Mouse (Mus musculus) kidney, embryonic 16.5 days (tissue): ENCODE data around the gene Ezr. TPM values are rescaled to one million over a fixed set of nuclear protein-coding genes. Genes with fewer than 3 reads are reported as not detected.

Experiments
- ATAC-seq: fragments of 200-750 bp; cut with Nextera tagmentation; 2 replicates; pipeline ENCODE4 v1.8.0; 2017; ENCODE audit warnings: moderate TSS enrichment; ENCODE audit not compliant: low FRiP score, low TSS enrichment
- H3K27ac ChIP-seq: fragments of 300-500 bp; sonication (generic); 2 replicates; pipeline ENCODE4 v1.5.1; 2014; ENCODE audit warnings: low read length
- H3K27me3 ChIP-seq: fragments of 300-500 bp; sonication (generic); 2 replicates; pipeline ENCODE4 v1.6.1; 2014; ENCODE audit warnings: low read length, control low read depth, mixed read lengths; ENCODE audit not compliant: insufficient read depth
- H3K36me3 ChIP-seq: fragments of 300-500 bp; sonication (generic); 2 replicates; pipeline ENCODE4 v1.6.1; 2014; ENCODE audit warnings: low read length, control low read depth, mixed read lengths; ENCODE audit not compliant: insufficient read depth
- H3K4me1 ChIP-seq: fragments of 300-500 bp; sonication (generic); 2 replicates; pipeline ENCODE4 v1.6.1; 2014; ENCODE audit warnings: low read length, control low read depth, mixed read lengths; ENCODE audit not compliant: insufficient read depth
- H3K4me2 ChIP-seq: fragments of 300-500 bp; sonication (generic); replicated peaks from 2 replicates; pipeline ENCODE4 v1.6.1; 2014; ENCODE audit warnings: low read depth, low read length
- H3K4me3 ChIP-seq: fragments of 300-500 bp; sonication (generic); 2 replicates; pipeline ENCODE4 v1.5.1; 2014; ENCODE audit warnings: mild to moderate bottlenecking, low read length
- H3K9ac ChIP-seq: fragments of 300-500 bp; sonication (generic); replicated peaks from 2 replicates; pipeline ENCODE4 v1.6.1; 2014; ENCODE audit warnings: low read length
- H3K9me3 ChIP-seq: fragments of 300-500 bp; sonication (generic); 2 replicates; pipeline ENCODE4 v1.6.1; 2016; ENCODE audit warnings: low read length, control low read depth
- WGBS: fragments of 180-500 bp; shearing (Covaris S2); extraction: QIAGEN DNeasy Blood & Tissue Kit; methylation state at CpG from one replicate; pipeline ENCODE4 v1.1.7; 2014; 5-methylcytosine and 5-hydroxymethylcytosine counted together
- polyA plus RNA-seq: library from polyadenylated mRNA; unstranded; fragments of >200 nt; fragmentation: Nextera tagmentation; extraction: Ambion mirVana; gene quantifications from 2 replicates; pipeline ENCODE4 v1.2.1, GENCODE M21; 2015

The Ezr gene
- polyA plus RNA-seq, 1 experiment from 2014 or later, result 248 TPM

- Histone ChIP-seq H3K27ac (no peak overlapping the region), H3K36me3 (peaks cover 46% of the 10 kb centered on the region), H3K4me3 (no peak overlapping the region), H3K9ac (no peak overlapping the region), H3K4me1 (peaks cover 49% of the 10 kb centered on the region), H3K4me2 (no peak overlapping the region), H3K9me3 (no peaks in the 10 kb centered on the region), H3K27me3 (no peaks in the 10 kb centered on the region)
- WGBS, result 80% methylated on average over 12 of the region's 12 CpGs
- ATAC-seq, result no peak
Observed at GRCm38 (mm10) chr17:6741271-6741670, 41.3 kb downstream of the Ezr start.

DNA sequence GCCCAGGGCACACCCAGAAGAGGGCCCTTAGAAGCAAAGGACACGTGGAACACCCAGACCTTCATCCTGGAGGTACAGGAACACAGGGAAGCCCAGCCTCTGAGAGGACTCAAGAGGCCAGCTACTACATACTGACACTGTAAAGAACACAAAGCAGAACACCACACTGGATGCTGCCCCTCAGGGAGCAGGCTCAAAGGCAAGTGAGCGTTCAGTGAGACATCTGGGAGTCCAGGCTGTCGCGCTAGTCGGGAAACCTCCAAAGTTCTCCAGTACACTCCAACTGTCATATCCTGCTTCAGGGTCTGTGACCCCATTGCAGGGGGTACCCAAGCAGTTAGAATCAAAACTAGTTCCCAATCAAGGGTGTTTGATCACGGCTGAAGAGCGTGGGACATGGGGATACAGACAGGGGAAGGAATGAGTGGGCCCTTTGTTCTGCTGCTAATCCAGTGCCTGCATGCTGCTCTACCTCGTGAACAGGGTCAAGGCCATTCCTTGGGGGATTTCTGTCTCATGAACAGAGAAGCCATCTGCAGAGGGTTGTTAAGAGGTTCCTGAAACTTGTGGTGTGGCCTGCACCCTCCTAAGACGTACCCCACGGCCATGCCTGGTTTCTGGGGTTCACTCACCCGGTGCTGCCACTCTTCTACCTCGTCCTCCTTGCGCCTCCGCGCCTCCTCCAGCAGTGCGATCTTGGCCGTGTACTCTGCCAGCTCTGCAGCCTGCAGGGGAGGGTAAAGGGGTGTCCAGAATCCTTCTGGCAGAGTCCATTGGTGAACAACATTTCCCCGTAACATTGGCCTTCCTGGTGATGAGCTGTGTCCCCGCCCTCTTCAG is 42.0 kb downstream of the Ezr start:
- Histone ChIP-seq H3K4me1 (peaks cover 44% of the 10 kb centered on the region), H3K9me3 (no peaks in the 10 kb centered on the region), H3K4me3 (no peak overlapping the region), H3K9ac (no peak overlapping the region), H3K27ac (no peak overlapping the region), H3K4me2 (no peak overlapping the region), H3K36me3 (peaks cover 46% of the 10 kb centered on the region), H3K27me3 (no peaks in the 10 kb centered on the region)
- no peak for ATAC-seq
- 90% methylated on average over 19 of the region's 19 CpGs for WGBS

DNA sequence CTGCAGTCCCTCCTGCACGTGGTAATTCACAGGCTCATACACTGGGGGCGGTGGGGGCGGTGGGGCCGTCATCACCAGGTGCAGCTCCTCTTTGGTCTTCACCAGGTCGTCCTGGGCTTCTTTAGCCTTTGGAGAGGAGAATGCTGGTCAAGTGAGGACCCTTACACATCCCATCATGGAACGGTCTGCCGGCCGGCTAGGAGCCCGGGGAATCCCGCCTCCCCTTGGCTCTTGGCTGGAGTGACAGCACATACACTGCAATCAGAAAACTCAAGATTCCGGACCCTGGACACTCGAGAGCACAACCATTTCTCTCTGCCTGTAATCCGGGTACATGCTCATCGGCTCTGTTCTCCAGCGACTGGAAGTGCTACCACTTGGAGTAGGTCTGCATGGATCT is 42.8 kb downstream of the Ezr start:
- no peak overlapping the region for H3K9ac ChIP-seq
- no peak overlapping the region for H3K4me3 ChIP-seq
- 90% methylated on average over 15 of the region's 15 CpGs for WGBS
- peaks cover 46% of the 10 kb centered on the region for H3K36me3 ChIP-seq
- no peak overlapping the region for H3K27ac ChIP-seq
- H3K4me2 ChIP-seq, result no peak overlapping the region
- H3K4me1 ChIP-seq, result peaks cover 36% of the 10 kb centered on the region
- ATAC-seq, result no peak
- no peaks in the 10 kb centered on the region for H3K27me3 ChIP-seq
- no peaks in the 10 kb centered on the region for H3K9me3 ChIP-seq

DNA sequence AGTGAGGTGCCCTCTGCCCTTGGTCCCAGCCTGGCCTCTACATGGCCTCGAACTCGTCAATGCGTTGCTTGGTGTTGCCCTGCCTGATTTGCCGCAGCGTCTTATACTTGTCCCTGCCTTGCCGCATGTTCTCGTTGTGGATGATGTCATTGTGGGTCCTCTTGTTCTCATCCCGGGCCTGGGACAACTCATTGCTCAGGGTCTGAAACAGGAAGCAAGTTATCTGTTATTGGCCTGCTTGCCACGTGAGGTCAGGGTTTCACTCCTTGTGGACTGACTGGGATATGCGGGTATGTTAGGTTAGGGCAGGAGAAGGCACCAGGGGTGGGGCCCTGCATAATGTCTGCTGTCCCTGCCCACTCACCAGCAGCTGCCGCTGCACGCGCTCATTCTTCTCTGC is 43.3 kb downstream of the Ezr start:
- ATAC-seq, result no peak
- 90% methylated on average over 13 of the region's 13 CpGs for WGBS
- Histone ChIP-seq H3K4me2 (no peak overlapping the region), H3K4me1 (peaks cover 31% of the 10 kb centered on the region), H3K4me3 (no peak overlapping the region), H3K9me3 (no peaks in the 10 kb centered on the region), H3K9ac (no peak overlapping the region), H3K27me3 (no peaks in the 10 kb centered on the region), H3K36me3 (peaks cover 46% of the 10 kb centered on the region), H3K27ac (no peak overlapping the region)

DNA sequence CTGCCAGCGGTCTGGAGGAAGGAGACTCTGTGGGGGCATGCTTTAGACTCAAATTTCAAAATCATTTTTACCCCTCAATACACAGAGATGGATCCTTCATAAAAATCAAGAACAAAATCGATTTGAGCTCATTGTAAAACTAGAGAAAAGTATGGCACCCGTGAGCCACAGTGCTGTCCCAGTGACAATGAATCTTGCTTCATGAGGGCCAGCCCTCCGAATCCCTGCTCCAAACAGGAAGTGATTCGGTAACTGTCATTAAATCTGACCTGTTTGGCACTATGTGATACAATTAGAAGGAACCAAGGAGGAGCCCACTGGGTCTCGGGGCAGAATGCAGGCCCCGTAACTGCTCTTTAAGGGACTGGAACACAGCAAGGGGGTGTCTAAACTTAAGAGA is 43.7 kb downstream of the Ezr start:
- no peaks in the 10 kb centered on the region for H3K27me3 ChIP-seq
- no peak overlapping the region for H3K9ac ChIP-seq
- H3K4me2 ChIP-seq, result no peak overlapping the region
- no peak for ATAC-seq
- no peaks in the 10 kb centered on the region for H3K9me3 ChIP-seq
- H3K27ac ChIP-seq, result no peak overlapping the region
- H3K4me3 ChIP-seq, result no peak overlapping the region
- H3K36me3 ChIP-seq, result peaks cover 46% of the 10 kb centered on the region
- WGBS, result 70% methylated on average over 7 of the region's 7 CpGs
- H3K4me1 ChIP-seq, result peaks cover 27% of the 10 kb centered on the region

GRCm38 (mm10) chr17:6737273-6737997 is 45.1 kb downstream of the Ezr start:
- peaks cover 44% of the 10 kb centered on the region for H3K36me3 ChIP-seq
- 80% methylated on average over 12 of the region's 12 CpGs for WGBS

DNA sequence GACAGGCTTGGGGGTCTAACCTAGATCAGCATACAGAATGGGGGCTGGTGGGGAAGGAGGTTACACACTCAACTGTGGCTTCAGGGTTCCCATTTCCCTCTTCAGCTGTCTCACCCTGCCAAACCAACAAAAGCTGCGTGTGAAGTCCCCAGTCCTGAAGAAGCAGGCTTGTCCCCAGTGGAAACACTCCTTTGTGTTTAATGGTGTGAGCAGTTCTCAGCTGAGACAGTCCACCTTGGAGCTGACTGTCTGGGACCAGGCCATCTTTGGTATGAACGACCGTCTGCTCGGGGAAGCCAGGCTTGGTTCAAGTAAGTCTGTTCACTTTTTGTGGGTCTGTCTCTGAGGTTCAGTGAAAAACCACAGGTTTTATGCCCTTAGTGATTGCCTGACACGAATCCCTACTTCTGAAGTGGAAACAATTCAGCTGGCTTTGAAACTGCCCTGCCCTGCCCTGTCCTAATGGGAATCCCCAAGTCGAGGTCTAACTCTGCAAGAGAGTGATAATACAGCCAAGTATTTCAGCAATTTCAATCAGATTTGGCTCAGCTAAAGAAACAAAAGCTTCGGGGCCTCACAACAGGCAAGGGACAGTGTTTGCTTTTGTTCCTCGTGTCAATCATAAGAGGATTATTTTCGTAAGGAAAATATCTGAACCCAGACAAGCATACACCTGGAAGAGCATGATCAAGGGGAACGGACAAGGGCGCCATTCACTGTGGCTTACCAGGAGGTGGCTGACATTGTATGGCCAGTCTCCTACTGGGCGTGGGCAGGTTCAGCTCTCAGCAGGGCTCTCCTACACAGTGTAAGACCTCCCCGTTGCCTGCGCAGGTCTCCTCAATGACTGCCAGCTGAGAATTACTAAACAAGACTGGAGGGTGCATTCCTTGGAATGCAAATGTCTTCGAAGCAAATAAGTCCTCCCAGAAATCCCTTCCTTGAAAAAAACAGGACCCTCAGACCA is 46.0 kb downstream of the Ezr start:
- peaks cover 7% of the 10 kb centered on the region; the same call in 1 of the 2 replicates for H3K4me1 ChIP-seq
- H3K27ac ChIP-seq, result peak overlapping the region; percentile 40; the same call in 1 of the 2 replicates
- H3K9ac ChIP-seq, result no peak overlapping the region
- H3K9me3 ChIP-seq, result no peaks in the 10 kb centered on the region
- WGBS, result 54% methylated on average over 15 of the region's 15 CpGs
- H3K27me3 ChIP-seq, result no peaks in the 10 kb centered on the region
- H3K36me3 ChIP-seq, result peaks cover 36% of the 10 kb centered on the region
- no peak overlapping the region for H3K4me2 ChIP-seq
- ATAC-seq, result no peak
- no peak overlapping the region for H3K4me3 ChIP-seq

More at GRCm38 (mm10) chr17:6737273-6737997, 45.1 kb downstream of the Ezr start:
- H3K4me3 ChIP-seq, result no peak overlapping the region
- no peaks in the 10 kb centered on the region for H3K9me3 ChIP-seq
- H3K9ac ChIP-seq, result no peak overlapping the region
- no peaks in the 10 kb centered on the region for H3K27me3 ChIP-seq
- ATAC-seq, result no peak
- peaks cover 13% of the 10 kb centered on the region for H3K4me1 ChIP-seq
- H3K4me2 ChIP-seq, result no peak overlapping the region
- no peak overlapping the region for H3K27ac ChIP-seq

GRCm38 (mm10) chr17:6734746-6735441 is 47.7 kb downstream of the Ezr start:
- Histone ChIP-seq H3K27ac (no peak overlapping the region; the same call in 1 of the 2 replicates), H3K4me2 (no peak overlapping the region), H3K36me3 (peaks cover 20% of the 10 kb centered on the region), H3K27me3 (no peaks in the 10 kb centered on the region), H3K4me1 (peaks cover 9% of the 10 kb centered on the region; the same call in 1 of the 2 replicates), H3K9ac (no peak overlapping the region), H3K9me3 (no peaks in the 10 kb centered on the region), H3K4me3 (no peak overlapping the region)
- no peak for ATAC-seq
- 81% methylated on average over 12 of the region's 12 CpGs for WGBS

- no peak overlapping the region for H3K4me3 ChIP-seq
- no peaks in the 10 kb centered on the region for H3K9me3 ChIP-seq
- ATAC-seq, result no peak
- 90% methylated on average over 10 of the region's 10 CpGs for WGBS
- no peak overlapping the region for H3K4me2 ChIP-seq
- H3K36me3 ChIP-seq, result peaks cover 9% of the 10 kb centered on the region; the same call in 1 of the 2 replicates
- H3K4me1 ChIP-seq, result peaks cover 15% of the 10 kb centered on the region; the same call in 1 of the 2 replicates
- no peak overlapping the region for H3K9ac ChIP-seq
- H3K27me3 ChIP-seq, result no peaks in the 10 kb centered on the region
- no peak overlapping the region for H3K27ac ChIP-seq
Observed at GRCm38 (mm10) chr17:6733322-6733875, 49.2 kb downstream of the Ezr start.
